Mouse (Mus musculus): ENCODE data around the gene Topors. TPM values are rescaled to one million over a fixed set of nuclear protein-coding genes. Genes with fewer than 3 reads are reported as not detected.

The Topors gene
- 10.1 and 10.5 TPM in 2 replicates for polyA plus RNA-seq (2012; ENCODE audit: low replicate concordance)

DNA sequence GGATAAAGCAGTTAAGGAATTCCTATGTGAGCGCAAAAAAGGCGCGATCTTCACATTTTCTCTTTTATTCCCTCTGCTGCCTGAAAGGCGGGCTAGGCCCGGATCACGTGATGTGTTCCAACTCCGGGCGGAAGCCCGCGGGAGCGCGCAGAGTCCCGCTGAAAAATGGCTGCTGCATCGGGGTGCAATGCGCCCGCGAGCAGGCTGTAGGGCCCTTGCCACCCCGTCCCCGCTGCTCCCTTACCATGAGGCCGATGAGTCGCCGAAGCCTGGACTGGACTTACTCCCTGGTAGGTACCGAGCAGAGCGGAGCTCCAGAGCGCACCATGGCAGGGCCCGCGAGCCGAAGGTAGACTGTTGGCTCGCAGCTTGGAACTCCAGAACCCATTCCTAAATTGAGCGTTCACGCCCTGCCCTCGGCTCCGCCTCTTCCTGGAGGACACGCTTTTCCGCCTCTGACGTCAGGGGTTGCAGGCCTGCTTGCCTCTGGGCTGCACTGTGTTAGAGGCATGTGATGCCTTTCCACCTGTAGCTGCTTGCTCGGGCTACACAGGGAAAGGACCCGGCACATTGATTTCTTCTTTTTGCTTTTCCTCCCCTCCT is at the start of gene Topors, which contains the start of gene Smim27:
Topors (minus strand) TSS at position 421 of the 603 bp plus-strand sequence.
Smim27 (plus strand) TSS at position 150 of the 603 bp plus-strand sequence.

DNA sequence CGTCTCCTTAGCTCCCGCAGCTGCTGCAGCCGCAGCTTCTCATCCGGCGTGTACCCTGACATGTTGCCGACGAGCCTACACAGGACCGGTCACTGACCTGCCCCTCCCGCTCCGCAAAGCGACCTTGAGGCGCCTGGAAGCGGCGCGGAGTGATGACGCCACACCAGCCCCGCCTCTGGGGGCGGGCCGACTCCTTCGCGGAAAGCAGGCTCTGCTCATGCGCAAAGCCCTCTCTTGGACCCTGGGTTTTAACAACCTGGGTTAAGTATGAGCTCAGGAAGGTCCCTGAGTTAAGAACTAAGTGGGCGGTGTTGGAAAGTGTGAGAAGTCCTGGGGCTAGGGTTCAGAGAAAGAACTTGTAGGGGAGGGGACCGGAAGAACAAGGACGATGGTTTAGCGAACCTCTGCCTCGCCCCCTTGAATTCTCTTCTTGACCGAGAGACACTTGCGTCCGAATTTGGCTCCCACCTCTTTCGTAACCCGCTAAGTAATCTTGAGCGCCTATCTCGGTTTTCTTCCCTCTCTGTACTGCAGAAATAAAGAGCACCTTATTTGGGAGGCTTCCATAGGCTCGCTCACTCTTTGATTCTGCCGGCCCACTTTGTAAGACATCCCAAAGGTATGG is 9.7 kb upstream of the Topors start, which contains the start of gene Ndufb6:
Ndufb6 (minus strand) TSS at position 146 of the 625 bp plus-strand sequence.

DNA sequence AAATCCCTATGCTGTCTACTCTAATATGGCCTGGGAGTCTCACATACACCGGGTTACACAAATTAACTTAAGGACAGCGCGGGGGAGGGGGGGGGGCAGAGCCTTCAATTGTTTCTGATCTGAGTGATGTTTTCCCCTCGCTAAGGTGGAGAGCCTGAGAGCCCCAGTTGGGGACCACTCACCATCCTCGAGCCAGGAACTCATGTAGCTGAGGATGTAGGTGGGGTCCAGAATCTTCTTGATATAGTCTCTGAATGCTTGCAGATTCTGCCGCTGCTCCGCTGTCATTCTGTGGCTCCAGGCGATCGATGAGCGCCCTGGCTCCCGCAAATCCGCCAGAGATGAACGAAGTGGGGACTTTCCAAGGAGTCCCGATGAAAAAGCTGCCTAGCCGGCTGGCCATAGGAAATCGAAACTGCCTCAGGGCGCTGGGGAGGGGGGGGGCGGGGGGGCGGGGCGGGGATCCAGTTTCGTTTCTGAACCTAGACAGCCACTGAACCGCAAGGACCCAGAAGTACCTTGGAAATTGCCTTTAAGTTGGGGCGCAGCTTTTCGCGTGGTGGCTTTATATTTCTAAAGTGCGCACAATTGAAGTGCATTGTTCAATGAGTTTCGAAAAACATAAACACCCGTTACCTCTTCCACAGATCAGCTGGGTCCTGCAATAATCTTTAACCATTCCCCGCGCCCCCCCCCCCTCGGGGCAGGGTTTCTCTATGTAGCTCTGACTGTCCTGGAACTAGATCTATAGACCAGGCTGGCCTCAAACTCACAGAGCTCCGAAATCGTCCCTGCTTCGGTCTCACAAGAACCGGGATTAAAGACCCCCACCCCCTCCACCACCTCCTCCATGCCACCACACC is 30.0 kb downstream of the Topors start, which contains the start of gene Ddx58:
Ddx58 (minus strand) TSS at position 420 of the 863 bp plus-strand sequence.

Other genes starting within 250 kb of the Topors start
- 3.8 and 4.8 TPM in 2 replicates for gene Aco1, start 126.8 kb downstream of the Topors start, polyA plus RNA-seq (2012; ENCODE audit: low replicate concordance)
- 2.5 and 6.8 TPM in 2 replicates for gene Ddx58, start 30.0 kb downstream of the Topors start, polyA plus RNA-seq (2012; ENCODE audit: low replicate concordance)
- 27.0 and 35.0 TPM in 2 replicates for gene Smim27, start 271 bp downstream of the Topors start, polyA plus RNA-seq (2012; ENCODE audit: low replicate concordance)
- gene Ndufb6, start 9.6 kb upstream of the Topors start, polyA plus RNA-seq (2012; ENCODE audit: low replicate concordance): 76.0 and 93.6 TPM in 2 replicates
- gene Tmem215, start 202.3 kb upstream of the Topors start, polyA plus RNA-seq (2012; ENCODE audit: low replicate concordance): 0.05 and 0.53 TPM in 2 replicates

Measured in hematopoietic multipotent progenitor cell, adult 10-12 weeks (in vitro differentiated cells).